Mouse (Mus musculus) forebrain, embryonic 12.5 days (tissue): ENCODE measurements around the gene Ninj2. TPM values are rescaled to one million over a fixed set of nuclear protein-coding genes. Genes with fewer than 3 reads are reported as not detected.

Experiments used
- ATAC-seq: fragments of 200-750 bp; cut with Nextera tagmentation; 2 replicates; pipeline ENCODE4 v1.8.0; 2017; ENCODE audit warnings: moderate TSS enrichment; ENCODE audit not compliant: low FRiP score
- H3K27ac ChIP-seq: fragments of 300-500 bp; sonication (generic); 2 replicates; pipeline ENCODE4 v1.5.1; 2016; ENCODE audit warnings: mild to moderate bottlenecking
- H3K27me3 ChIP-seq: fragments of 300-500 bp; sonication (generic); 2 replicates; pipeline ENCODE4 v1.6.1; 2016; ENCODE audit warnings: mild to moderate bottlenecking
- H3K36me3 ChIP-seq: fragments of 300-500 bp; sonication (generic); replicated peaks from 2 replicates; pipeline ENCODE4 v1.6.1; 2016; ENCODE audit warnings: mild to moderate bottlenecking
- H3K4me1 ChIP-seq: fragments of 300-500 bp; sonication (generic); 2 replicates; pipeline ENCODE4 v1.6.1; 2016
- H3K4me2 ChIP-seq: fragments of 300-500 bp; sonication (generic); 2 replicates; pipeline ENCODE4 v1.6.1; 2016; ENCODE audit warnings: mild to moderate bottlenecking, moderate library complexity
- H3K4me3 ChIP-seq: fragments of 300-500 bp; sonication (generic); replicated peaks from 2 replicates; pipeline ENCODE4 v1.5.1; 2016; ENCODE audit warnings: mild to moderate bottlenecking
- H3K9ac ChIP-seq: fragments of 300-500 bp; sonication (generic); 2 replicates; pipeline ENCODE4 v1.6.1; 2016; ENCODE audit warnings: mild to moderate bottlenecking
- H3K9me3 ChIP-seq: fragments of 300-500 bp; sonication (generic); 2 replicates; pipeline ENCODE4 v1.6.1; 2016
- WGBS: fragments of 180-500 bp; shearing (Covaris S2); methylation state at CpG from one replicate; pipeline ENCODE4 v1.1.7; 2016; 5-methylcytosine and 5-hydroxymethylcytosine counted together
- polyA plus RNA-seq: library from polyadenylated mRNA; unstranded; fragments of >200 nt; fragmentation: Nextera tagmentation; extraction: Ambion mirVana; gene quantifications from 2 replicates; pipeline ENCODE4 v1.2.1, GENCODE M21; 2016

The Ninj2 gene
- polyA plus RNA-seq, 1 experiment from 2014 or later = not detected

DNA sequence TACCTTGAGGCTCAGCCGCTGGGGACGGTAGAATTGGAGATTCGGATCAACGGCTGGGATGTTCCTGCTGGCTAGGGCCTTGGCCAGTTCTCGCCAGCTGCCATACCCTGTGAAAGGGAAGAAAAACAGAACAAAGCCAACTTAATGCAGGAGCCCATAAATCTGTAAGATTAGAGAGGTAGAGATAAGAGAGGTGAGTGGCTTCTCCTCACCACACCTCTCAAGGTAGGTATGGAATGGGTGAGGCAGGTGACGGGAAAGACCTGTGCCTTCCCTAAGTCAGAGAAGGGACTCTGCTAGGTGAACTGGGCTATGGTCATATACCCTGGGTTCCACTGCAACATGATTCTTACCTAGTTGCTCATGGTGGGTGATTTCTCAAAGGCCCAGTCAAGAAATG lies 139.7 kb downstream of the Ninj2 start:
- H3K27ac ChIP-seq = no peak overlapping the region
- H3K9me3 ChIP-seq = no peaks in the 10 kb centered on the region
- H3K27me3 ChIP-seq = no peaks in the 10 kb centered on the region
- no peak for ATAC-seq
- no peak overlapping the region for H3K9ac ChIP-seq
- H3K4me1 ChIP-seq = peaks cover 7% of the 10 kb centered on the region
- no peaks in the 10 kb centered on the region for H3K36me3 ChIP-seq
- no peak overlapping the region for H3K4me2 ChIP-seq
- no peak overlapping the region for H3K4me3 ChIP-seq
- WGBS = 95% methylated on average over 6 of the region's 6 CpGs

GRCm38 (mm10) chr6:120235874-120236273 lies 142.7 kb downstream of the Ninj2 start:
- Histone ChIP-seq H3K4me1 (peaks cover under 1% of the 10 kb centered on the region), H3K9ac (no peak overlapping the region)

GRCm38 (mm10) chr6:120240461-120240860 lies 147.3 kb downstream of the Ninj2 start:
- Histone ChIP-seq H3K4me2 (no peak overlapping the region), H3K9me3 (no peaks in the 10 kb centered on the region), H3K27ac (no peak overlapping the region), H3K9ac (no peak overlapping the region), H3K4me1 (no peaks in the 10 kb centered on the region), H3K36me3 (no peaks in the 10 kb centered on the region), H3K27me3 (no peaks in the 10 kb centered on the region), H3K4me3 (no peak overlapping the region)
- 85% methylated on average over 5 of the region's 5 CpGs for WGBS
- no peak for ATAC-seq

More at GRCm38 (mm10) chr6:120235874-120236273, 142.7 kb downstream of the Ninj2 start:
- Histone ChIP-seq H3K36me3 (no peaks in the 10 kb centered on the region), H3K27me3 (no peaks in the 10 kb centered on the region), H3K27ac (no peak overlapping the region), H3K9me3 (no peaks in the 10 kb centered on the region), H3K4me2 (no peak overlapping the region), H3K4me3 (no peak overlapping the region)
- no peak for ATAC-seq
- WGBS = 69% methylated on average over 7 of the region's 7 CpGs

DNA sequence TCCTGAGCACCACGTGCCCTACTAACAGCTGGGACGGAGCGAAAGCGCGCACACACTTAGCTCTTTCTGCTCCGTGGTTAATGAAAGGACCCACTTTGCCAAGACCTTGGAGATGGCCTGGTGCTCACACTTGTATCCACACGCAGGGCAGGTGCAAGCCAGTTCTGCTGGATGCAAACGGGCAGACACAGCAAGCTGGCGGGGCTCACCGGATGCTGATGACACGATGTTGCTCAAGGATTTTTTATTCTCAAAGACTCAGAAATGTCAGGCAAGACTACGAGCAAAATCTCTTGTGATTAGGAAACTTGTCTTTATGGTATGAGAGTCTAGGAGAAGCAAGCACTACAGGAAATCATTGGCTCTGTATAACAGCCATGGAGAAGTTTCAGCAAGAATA lies 148.3 kb downstream of the Ninj2 start:
- H3K4me2 ChIP-seq = no peak overlapping the region
- ATAC-seq = no peak
- H3K4me1 ChIP-seq = no peaks in the 10 kb centered on the region
- 93% methylated on average over 12 of the region's 12 CpGs for WGBS
- no peak overlapping the region for H3K9ac ChIP-seq
- no peaks in the 10 kb centered on the region for H3K9me3 ChIP-seq
- H3K27me3 ChIP-seq = no peaks in the 10 kb centered on the region
- no peak overlapping the region for H3K27ac ChIP-seq
- no peaks in the 10 kb centered on the region for H3K36me3 ChIP-seq
- H3K4me3 ChIP-seq = no peak overlapping the region

- Histone ChIP-seq H3K36me3 (no peaks in the 10 kb centered on the region), H3K27me3 (no peaks in the 10 kb centered on the region), H3K4me2 (no peak overlapping the region), H3K27ac (no peak overlapping the region), H3K4me1 (no peaks in the 10 kb centered on the region), H3K9ac (no peak overlapping the region), H3K4me3 (no peak overlapping the region), H3K9me3 (no peaks in the 10 kb centered on the region)
- ATAC-seq = no peak
- 88% methylated on average over 8 of the region's 8 CpGs for WGBS
These were observed 149.4 kb downstream of the Ninj2 start for GRCm38 (mm10) chr6:120242530-120242929.

GRCm38 (mm10) chr6:120243250-120243649 lies 150.1 kb downstream of the Ninj2 start:
- Histone ChIP-seq H3K36me3 (no peaks in the 10 kb centered on the region), H3K9ac (no peak overlapping the region), H3K4me3 (no peak overlapping the region), H3K4me2 (no peak overlapping the region), H3K27me3 (no peaks in the 10 kb centered on the region), H3K4me1 (no peaks in the 10 kb centered on the region), H3K27ac (no peak overlapping the region), H3K9me3 (no peaks in the 10 kb centered on the region)
- no peak for ATAC-seq
- WGBS = 80% methylated on average over 8 of the region's 8 CpGs

DNA sequence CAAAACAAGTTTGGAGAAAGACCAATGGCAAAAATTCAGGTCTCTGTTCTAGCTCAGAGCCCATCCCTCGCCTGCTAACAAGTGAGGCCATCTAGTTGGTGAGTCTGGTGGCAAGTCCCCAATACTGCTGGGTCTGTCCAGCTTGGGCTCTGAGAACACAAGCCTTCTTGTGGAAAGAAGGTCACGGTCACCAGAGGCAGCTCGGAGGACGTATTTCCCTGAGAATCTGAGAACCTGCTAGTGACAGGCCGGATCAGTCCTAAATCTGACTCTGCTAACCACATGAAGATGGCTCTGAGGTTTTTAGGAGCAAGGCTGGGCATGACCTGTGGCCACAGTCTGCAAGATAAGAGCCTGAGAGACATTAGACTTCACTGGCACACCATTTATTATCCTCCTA lies 153.5 kb downstream of the Ninj2 start:
- WGBS = 89% methylated on average over 5 of the region's 5 CpGs
- H3K27me3 ChIP-seq = no peaks in the 10 kb centered on the region
- no peak overlapping the region for H3K27ac ChIP-seq
- no peaks in the 10 kb centered on the region for H3K4me1 ChIP-seq
- no peaks in the 10 kb centered on the region for H3K36me3 ChIP-seq
- H3K4me2 ChIP-seq = no peak overlapping the region
- H3K4me3 ChIP-seq = no peak overlapping the region
- no peak overlapping the region for H3K9ac ChIP-seq
- no peak for ATAC-seq
- no peaks in the 10 kb centered on the region for H3K9me3 ChIP-seq

GRCm38 (mm10) chr6:120249831-120250230 lies 156.7 kb downstream of the Ninj2 start:
- no peaks in the 10 kb centered on the region for H3K36me3 ChIP-seq
- no peak for ATAC-seq
- H3K9me3 ChIP-seq = no peaks in the 10 kb centered on the region
- H3K9ac ChIP-seq = no peak overlapping the region
- 76% methylated on average over 5 of the region's 5 CpGs for WGBS
- H3K4me3 ChIP-seq = no peak overlapping the region
- H3K27me3 ChIP-seq = no peaks in the 10 kb centered on the region
- H3K4me2 ChIP-seq = no peak overlapping the region
- no peaks in the 10 kb centered on the region; the same call in 1 of the 2 replicates for H3K4me1 ChIP-seq
- no peak overlapping the region for H3K27ac ChIP-seq

Other genes with a start within 250 kb of the Ninj2 start
- gene Erc1, start 245.2 kb upstream of the Ninj2 start, polyA plus RNA-seq = 32.9 and 34.9 TPM in 2 replicates
- gene Rad52, start 190.7 kb upstream of the Ninj2 start, polyA plus RNA-seq = 22.8 and 25.2 TPM in 2 replicates
- 65.5 and 77.6 TPM in 2 replicates for gene Wnk1, start 54.7 kb upstream of the Ninj2 start, polyA plus RNA-seq
- 0.28 TPM in 1 of 2 replicates, not detected in the other for gene D330020A13Rik, start 201.0 kb downstream of the Ninj2 start, polyA plus RNA-seq
- gene B4galnt3, start 201.2 kb downstream of the Ninj2 start, polyA plus RNA-seq = 0.22 and 0.41 TPM in 2 replicates